ENCODE assay signal across 23 mouse cellular contexts in the genomic region with DNA sequence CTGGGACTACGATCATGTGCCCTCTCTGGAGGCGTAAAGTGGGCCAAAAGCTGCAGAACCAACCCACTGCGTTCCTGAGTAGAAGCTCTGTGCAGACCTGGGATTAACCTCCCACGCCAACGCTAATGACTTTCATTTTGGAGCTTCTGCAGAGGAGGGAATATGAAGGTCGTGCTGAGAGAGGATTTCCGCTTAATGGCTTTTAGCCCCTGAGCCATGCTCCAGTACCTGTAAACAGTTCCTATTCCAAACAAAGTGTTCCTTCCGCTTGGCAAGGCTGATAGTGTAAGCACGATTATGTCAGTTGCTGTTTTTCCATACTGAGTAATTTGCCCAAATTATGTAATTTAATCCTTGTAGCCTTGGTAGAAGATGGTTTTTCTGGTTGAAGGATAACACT. TPM values are rescaled to one million over a fixed set of nuclear protein-coding genes. Genes with fewer than 3 reads are reported as not detected.
DNase-seq lines count a peak whose midpoint lies in the region; ATAC-seq lines count a peak whose summit lies in the region.
"Had no signal": no experiment of that assay in that cellular context is flagged by ENCODE, and none has a peak within 500 bp of the region (broad histone marks: within the 10 kb centered on the region; RNA-seq: fewer than 3 reads in every experiment).

No protein-coding gene starts in this region.

- H3K4me2 ChIP-seq in heart, embryonic 12.5 days, result no peak overlapping the region
- H3K4me2 ChIP-seq: embryonic facial prominence, embryonic 15.5 days; forebrain, embryonic 15.5 days; hindbrain, embryonic 12.5 days had no signal

- no peaks in the 10 kb centered on the region for H3K9me3 ChIP-seq in heart, embryonic 12.5 days (replicated peaks)
- no peaks in the 10 kb centered on the region for H3K9me3 ChIP-seq in embryonic facial prominence, embryonic 10.5 days
- H3K9me3 ChIP-seq: embryonic facial prominence, embryonic 15.5 days; forebrain, embryonic 15.5 days; hindbrain, embryonic 12.5 days had no signal

- no peak overlapping the region for H3K27ac ChIP-seq in heart, embryonic 12.5 days (ENCODE audit: poor library complexity, severe bottlenecking)
- no peak overlapping the region for H3K27ac ChIP-seq in embryonic facial prominence, embryonic 10.5 days (replicated peaks)
- H3K27ac ChIP-seq: embryonic facial prominence, embryonic 15.5 days; forebrain, embryonic 15.5 days; heart, adult 2 months; hindbrain, embryonic 12.5 days had no signal

- DNase-seq in heart, adult 8-10 months (ENCODE audit: low spot score), result peak; percentile 12
- DNase-seq in right cerebral cortex, adult 18-20 months, result peak; percentile 8
- no peak for DNase-seq in right cerebral cortex, postnatal 4 days
- peak; percentile 17 for DNase-seq in lung, postnatal 14 days
- no peak for DNase-seq in urinary bladder, adult 2 months (ENCODE audit: low spot score)
- DNase-seq in embryonic facial prominence, embryonic 10.5 days (ENCODE audit: low spot score), result no peak
- DNase-seq in testis, postnatal 14 days (ENCODE audit: low spot score), result no peak
- DNase-seq: adrenal gland, postnatal 14 days; cerebellum, adult 18-20 months; cerebellum, adult 9-11 months; cerebellum, postnatal 36 days; gastrocnemius, postnatal 36 days; heart, adult 2 months; heart, postnatal 10 days; heart, postnatal 4 days had no signal

- ATAC-seq in heart, embryonic 12.5 days (ENCODE audit: insufficient number of reproducible peaks, low FRiP score), result no peak
- ATAC-seq: activated CD4-positive, CD25-positive, alpha-beta regulatory T cell, adult 4 months; forebrain, embryonic 15.5 days; hindbrain, embryonic 16.5 days; Patski had no signal

- no peak overlapping the region for H3K4me3 ChIP-seq in heart, embryonic 12.5 days
- H3K4me3 ChIP-seq in embryonic facial prominence, embryonic 10.5 days, result no peak overlapping the region
- H3K4me3 ChIP-seq: embryonic facial prominence, embryonic 15.5 days; erythroblast, embryonic 14.5 days; forebrain, embryonic 15.5 days; heart, adult 2 months; hindbrain, embryonic 12.5 days had no signal

- H3K9ac ChIP-seq in heart, embryonic 12.5 days, result no peak overlapping the region
- H3K9ac ChIP-seq: embryonic facial prominence, embryonic 15.5 days; forebrain, embryonic 15.5 days; hindbrain, embryonic 12.5 days had no signal

- H3K27me3 ChIP-seq in heart, embryonic 12.5 days (replicated peaks), result peaks cover 30% of the 10 kb centered on the region
- H3K27me3 ChIP-seq in embryonic facial prominence, embryonic 10.5 days (replicated peaks; ENCODE audit: low read depth, poor library complexity, severe bottlenecking), result 0 out of 2 replicates have a peak, but pooled peaks cover 6% of the 10 kb centered on the region
- H3K27me3 ChIP-seq: embryonic facial prominence, embryonic 15.5 days; forebrain, embryonic 15.5 days; hindbrain, embryonic 12.5 days; Patski had no signal

- H3K4me1 ChIP-seq in heart, embryonic 12.5 days (replicated peaks), result peaks cover 40% of the 10 kb centered on the region
- H3K4me1 ChIP-seq in embryonic facial prominence, embryonic 10.5 days, result peaks cover 23% of the 10 kb centered on the region

- 74% methylated on average over 9 of the region's 9 CpGs for WGBS in heart, embryonic 12.5 days
- 80% methylated on average over 9 of the region's 9 CpGs for WGBS in embryonic facial prominence, embryonic 10.5 days

- H3K36me3 ChIP-seq in heart, embryonic 12.5 days, result no peaks in the 10 kb centered on the region
- H3K36me3 ChIP-seq in embryonic facial prominence, embryonic 10.5 days (replicated peaks), result no peaks in the 10 kb centered on the region
- H3K36me3 ChIP-seq: embryonic facial prominence, embryonic 15.5 days; forebrain, embryonic 15.5 days; hindbrain, embryonic 12.5 days had no signal

RNA-seq across cellular contexts. Expression of a gene that starts 33.6 kb away (rescaled TPM):
- total RNA-seq in heart, adult 8-10 months (2022), result 100 to 1,000 TPM in 2 of 4 experiments, 10 to 100 TPM in 2; 91.8 to 114 (median 101) TPM
- polyA plus RNA-seq in heart, embryonic 12.5 days (2016; fragmentation: Nextera tagmentation; extraction: Ambion mirVana), result 79.1 and 85.8 TPM in 2 replicates
- polyA plus RNA-seq in urinary bladder, adult 2 months (2012; rRNA removed), result 55.0 and 73.2 TPM in 2 replicates
- polyA plus RNA-seq in embryonic facial prominence, embryonic 10.5 days (2016; fragmentation: Nextera tagmentation; extraction: Ambion mirVana), result 55.5 and 59.2 TPM in 2 replicates

Comparison
In these comparisons a context has a peak if more than half of its experiments do, and no peak if none do; other contexts are left out.
1. DNase-seq: peak in heart, adult 8-10 months (single experiment), right cerebral cortex, adult 18-20 months (single experiment) and lung, postnatal 14 days (single experiment); none in right cerebral cortex, postnatal 4 days (single experiment), urinary bladder, adult 2 months (single experiment), embryonic facial prominence, embryonic 10.5 days (single experiment) and testis, postnatal 14 days (single experiment).